Mouse (Mus musculus) heart, postnatal 14 days (tissue): ENCODE measurements at regions not wholly inside any gene's neighbourhood (a gene's known extent, or its start where the extent isn't known, plus 50 kb on each side); places are given as distances from the start of the nearest gene placed in this dataset.
"Not testable (repeated sequence)": the region's sequence is repeated elsewhere in the genome, so short reads cannot be mapped to it uniquely, and the experiment has no call there.

Source experiments
- DNase-seq, 2 experiments: peaks; one replicate each; pipeline ENCODE4 v3.0.0; 2021 to 2022
- intact Hi-C: fragments of 180-260 bp; cut with DNase I; formaldehyde crosslinking; loops from one replicate; pipeline ENCODE4 v1.15.1; 2025

DNA sequence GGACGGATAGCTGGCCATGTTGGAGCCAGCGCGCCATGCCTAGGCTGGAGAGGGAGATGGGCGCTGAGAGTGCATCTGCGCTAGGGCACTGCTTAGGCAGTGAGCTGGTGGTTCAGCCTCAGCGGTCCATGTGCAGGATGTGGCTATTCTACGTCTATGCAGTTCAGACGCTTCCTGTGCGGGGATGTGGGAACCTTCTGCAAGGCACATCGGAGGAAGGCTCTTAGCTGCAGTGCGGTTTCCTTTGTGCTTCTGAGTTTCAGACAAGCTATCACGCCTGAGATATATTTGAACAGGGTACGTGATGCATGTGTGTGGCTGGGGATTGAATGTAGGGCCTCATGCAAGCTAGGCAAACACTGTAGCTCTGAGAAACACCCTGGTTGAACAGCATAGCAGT, 54.4 kb upstream of the Lrpprc start:
- no peak for DNase-seq
- intact Hi-C loops = no loop called here

- intact Hi-C loops = no loop called here
- DNase-seq = no peak
Observed at GRCm38 (mm10) chr17:84846141-84846540, 55.6 kb upstream of the Lrpprc start.

- DNase-seq = no peak
- intact Hi-C loops = no loop called here
Observed at GRCm38 (mm10) chr17:84848385-84849030, 57.9 kb upstream of the Lrpprc start.

GRCm38 (mm10) chr17:84849031-84849405, 58.4 kb upstream of the Lrpprc start:
- intact Hi-C loops = no loop called here
- no peak for DNase-seq

GRCm38 (mm10) chr17:84850464-84850863, 59.9 kb upstream of the Lrpprc start:
- intact Hi-C loops = no loop called here
- no peak for DNase-seq

DNA sequence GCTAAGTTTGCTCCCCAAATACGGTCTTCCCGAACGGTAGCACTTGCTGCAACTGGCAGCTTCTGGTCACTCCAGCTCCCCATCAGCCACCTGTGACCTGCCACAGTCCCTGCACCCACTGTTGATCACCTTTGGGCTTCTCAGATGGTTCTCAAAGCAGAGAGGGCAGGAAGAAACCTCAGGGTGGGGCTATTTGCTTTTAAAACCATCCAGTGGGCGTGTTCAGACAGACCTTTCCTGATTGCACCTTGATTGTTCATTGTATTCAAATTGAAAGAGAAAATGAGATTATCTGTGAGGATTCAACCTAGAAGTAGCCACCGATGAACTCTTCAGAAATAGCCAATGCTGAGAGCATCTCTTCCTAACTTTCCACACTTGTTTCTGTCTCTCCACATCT, 60.3 kb upstream of the Lrpprc start:
- intact Hi-C loops = no loop called here
- DNase-seq = no peak

GRCm38 (mm10) chr17:84856971-84857370, 66.4 kb upstream of the Lrpprc start:
- intact Hi-C loops = no loop called here
- DNase-seq = no peak

DNA sequence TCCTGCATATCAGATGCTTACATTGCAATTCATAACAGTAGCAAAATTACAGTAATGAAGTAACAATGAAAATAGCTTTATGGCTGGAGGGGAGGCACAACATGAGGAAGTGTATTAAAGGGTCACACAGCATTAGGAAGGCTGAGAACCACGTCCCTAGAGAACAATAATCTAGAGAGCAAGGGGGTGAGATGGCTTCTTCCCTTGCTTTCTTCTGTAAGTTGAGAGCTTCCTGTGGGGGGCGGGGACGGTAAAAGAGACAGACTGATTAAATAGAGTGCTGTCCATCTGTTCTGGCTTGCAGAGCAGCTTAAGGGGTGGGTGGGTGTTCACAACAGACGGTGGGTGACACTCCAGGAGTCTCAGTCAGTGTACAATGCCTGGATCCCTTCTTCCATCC, 68.2 kb upstream of the Lrpprc start:
- no peak for DNase-seq
- intact Hi-C loops = no loop called here

- DNase-seq = no peak
- intact Hi-C loops = no loop called here
Observed at GRCm38 (mm10) chr17:84859916-84860315, 69.3 kb upstream of the Lrpprc start.

GRCm38 (mm10) chr17:84860835-84861234, 70.2 kb upstream of the Lrpprc start:
- DNase-seq = no peak
- intact Hi-C loops = no loop called here

- DNase-seq, intact Hi-C loops: not testable (repeated sequence)
Observed at GRCm38 (mm10) chr17:84864231-84864630, 73.6 kb upstream of the Lrpprc start.

- intact Hi-C loops = no loop called here
- peak; percentile 28 to 38 for DNase-seq
Observed at GRCm38 (mm10) chr17:84865158-84865557, 74.6 kb upstream of the Lrpprc start.

DNA sequence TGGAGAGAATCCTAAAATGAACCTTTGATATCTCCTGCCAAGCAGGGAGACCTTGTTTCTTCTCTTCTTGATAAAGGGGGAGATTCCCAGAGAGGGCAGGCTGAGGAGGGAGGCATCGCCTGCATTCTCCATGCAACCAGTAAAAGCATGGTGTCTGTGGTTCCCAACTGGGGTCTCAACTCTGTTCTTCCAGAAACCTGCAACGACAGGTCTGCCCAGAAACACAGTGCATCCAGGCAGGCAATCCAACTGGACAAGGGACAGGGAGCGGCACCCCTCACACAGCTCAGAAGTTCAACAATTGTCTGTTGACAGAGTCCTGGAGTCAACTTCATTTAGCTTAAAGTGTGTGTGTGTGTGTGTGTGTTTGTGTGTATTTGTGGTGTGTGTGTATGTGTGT, 75.0 kb upstream of the Lrpprc start:
- intact Hi-C loops = no loop called here
- peak in 1 of 2 experiments; percentile 7 for DNase-seq

- intact Hi-C loops = no loop called here
- no peak for DNase-seq
Observed at GRCm38 (mm10) chr17:84869074-84869722, 78.6 kb upstream of the Lrpprc start.

DNA sequence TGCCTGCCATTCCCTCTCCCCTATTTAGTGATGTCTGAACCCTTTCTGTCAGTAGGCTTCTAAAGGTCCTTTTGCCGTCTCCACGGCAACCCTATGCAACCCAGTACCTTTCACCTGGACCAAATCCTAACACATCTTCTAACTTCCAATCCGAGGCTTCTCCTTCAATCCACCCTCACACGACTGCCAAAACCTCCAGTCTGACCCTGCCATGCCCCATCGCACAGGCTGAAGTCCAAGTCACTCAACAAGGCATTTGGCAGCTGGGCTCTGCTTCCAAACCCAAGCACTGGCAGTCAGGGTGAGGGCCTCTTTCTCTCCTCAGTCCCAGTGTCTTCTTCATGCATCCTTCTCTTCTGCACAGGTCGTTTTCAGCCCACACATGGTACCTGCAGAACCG, 83.0 kb upstream of the Lrpprc start:
- peak; percentile 49 to 65 for DNase-seq
- intact Hi-C loops = no loop called here

DNA sequence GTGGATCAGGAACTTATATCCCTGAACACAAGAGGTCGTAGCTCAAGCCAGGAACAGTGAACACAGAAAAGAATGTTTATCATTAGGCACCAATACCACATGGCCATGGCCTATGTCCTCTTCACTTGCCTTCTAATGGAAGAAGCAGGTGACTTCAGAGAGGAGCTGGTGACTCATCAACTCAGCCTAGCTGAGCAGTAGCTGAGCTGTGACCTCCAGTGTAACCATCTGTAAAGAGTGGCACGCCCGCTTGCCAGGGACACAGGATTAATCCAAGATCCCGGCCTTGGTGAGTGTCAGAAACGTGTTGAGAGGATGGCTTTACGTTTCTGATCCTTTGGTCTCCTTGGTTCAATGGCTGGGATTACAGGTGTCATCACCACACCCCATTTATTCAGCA, 82.0 kb upstream of the Ppm1b start:
- no peak for DNase-seq
- intact Hi-C loops = no loop called here

GRCm38 (mm10) chr17:84875031-84875430, 81.5 kb upstream of the Ppm1b start:
- DNase-seq = no peak
- intact Hi-C loops = loop anchor here (5.0 kb wide), 2 partner anchors 147 to 217 kb away; partner anchors contain the start of genes Camkmt and Prepl

- no peak for DNase-seq
- intact Hi-C loops = loop anchor here (5.0 kb wide), 2 partner anchors 146 to 216 kb away; partner anchors contain the start of genes Camkmt and Prepl
Observed at GRCm38 (mm10) chr17:84876037-84876436, 80.5 kb upstream of the Ppm1b start.

- intact Hi-C loops = loop anchor here (5.0 kb wide), 2 partner anchors 145 to 215 kb away; partner anchors contain the start of genes Camkmt and Prepl
- peak in 1 of 2 experiments; percentile 26 for DNase-seq
Observed at GRCm38 (mm10) chr17:84877176-84877863, 79.2 kb upstream of the Ppm1b start.

DNA sequence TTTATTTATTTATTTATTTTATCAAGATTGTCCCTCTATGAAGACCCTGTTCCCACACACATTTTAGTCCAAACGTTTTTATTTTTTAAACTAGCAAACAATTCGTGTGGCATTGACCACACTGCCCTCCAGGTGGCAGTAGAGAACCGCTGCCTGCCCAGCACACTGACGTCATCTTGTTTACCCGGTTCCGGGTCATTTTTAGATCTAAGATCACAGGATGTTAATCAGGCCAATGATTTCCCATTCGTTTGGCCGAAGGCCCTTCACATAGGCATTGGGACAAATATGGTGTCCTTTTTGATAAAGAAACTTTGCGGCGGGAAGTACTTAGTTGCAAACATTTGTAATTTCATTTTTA, 78.7 kb upstream of the Ppm1b start:
- intact Hi-C loops = loop anchor here (5.0 kb wide), 2 partner anchors 144 to 214 kb away; partner anchors contain the start of genes Camkmt and Prepl
- DNase-seq = peak; percentile 74 to 83

DNA sequence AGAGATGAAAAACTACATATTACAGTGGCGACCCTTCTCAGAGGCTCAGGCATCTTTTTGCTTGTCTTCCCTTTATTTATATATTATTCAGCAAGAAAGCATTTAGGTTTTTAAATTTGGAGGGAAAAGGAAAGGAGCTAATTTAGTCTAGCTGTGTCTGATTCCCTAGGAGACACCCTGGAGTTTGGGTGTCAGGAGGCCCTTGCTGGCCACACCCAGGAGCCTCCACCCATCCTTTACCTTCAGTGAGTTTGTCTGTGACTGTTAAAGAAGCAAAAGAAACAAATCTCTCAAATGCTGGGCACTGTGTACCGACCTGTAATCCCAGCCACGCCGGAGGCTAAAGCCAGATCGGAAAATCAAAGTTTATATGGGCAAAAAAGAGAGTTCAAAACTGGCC, 78.2 kb upstream of the Ppm1b start:
- no peak for DNase-seq
- intact Hi-C loops = loop anchor here (5.0 kb wide), 2 partner anchors 144 to 214 kb away; partner anchors contain the start of genes Camkmt and Prepl
